Mouse (Mus musculus) bone marrow macrophage, adult 2 months (primary cell): ENCODE measurements around the gene Olfr1417.

Experiments used
- CTCF ChIP-seq: IDR thresholded peaks from 2 replicates; pipeline ENCODE4 v1.5.1; 2012; ENCODE audit warnings: low read depth, mild to moderate bottlenecking, low read length, moderate library complexity
- POLR2A ChIP-seq: IDR thresholded peaks from 2 replicates; pipeline ENCODE4 v1.6.1; 2012; ENCODE audit warnings: mild to moderate bottlenecking, low read depth, low read length, borderline replicate concordance

- TF ChIP-seq CTCF, result no peak
- no peak for TF ChIP-seq POLR2A
These were observed 44.6 kb downstream of the Olfr1417 start for GRCm38 (mm10) chr19:11794447-11794846.
